Mouse (Mus musculus) left cerebral cortex, postnatal 25 days (tissue): ENCODE measurements at regions not wholly inside any gene's neighbourhood (a gene's known extent, or its start where the extent isn't known, plus 50 kb on each side); places are given as distances from the start of the nearest gene placed in this dataset.

ENCODE experiments used
- DNase-seq, 2 experiments: peaks; one replicate each; pipeline ENCODE4 v3.0.0; 2022; ENCODE audit warnings: low spot score in 2 of 2, mixed read lengths in 1 of 2
- intact Hi-C: fragments of 180-260 bp; cut with DNase I; formaldehyde crosslinking; loops from one replicate; pipeline ENCODE4 v1.15.1; 2025

DNA sequence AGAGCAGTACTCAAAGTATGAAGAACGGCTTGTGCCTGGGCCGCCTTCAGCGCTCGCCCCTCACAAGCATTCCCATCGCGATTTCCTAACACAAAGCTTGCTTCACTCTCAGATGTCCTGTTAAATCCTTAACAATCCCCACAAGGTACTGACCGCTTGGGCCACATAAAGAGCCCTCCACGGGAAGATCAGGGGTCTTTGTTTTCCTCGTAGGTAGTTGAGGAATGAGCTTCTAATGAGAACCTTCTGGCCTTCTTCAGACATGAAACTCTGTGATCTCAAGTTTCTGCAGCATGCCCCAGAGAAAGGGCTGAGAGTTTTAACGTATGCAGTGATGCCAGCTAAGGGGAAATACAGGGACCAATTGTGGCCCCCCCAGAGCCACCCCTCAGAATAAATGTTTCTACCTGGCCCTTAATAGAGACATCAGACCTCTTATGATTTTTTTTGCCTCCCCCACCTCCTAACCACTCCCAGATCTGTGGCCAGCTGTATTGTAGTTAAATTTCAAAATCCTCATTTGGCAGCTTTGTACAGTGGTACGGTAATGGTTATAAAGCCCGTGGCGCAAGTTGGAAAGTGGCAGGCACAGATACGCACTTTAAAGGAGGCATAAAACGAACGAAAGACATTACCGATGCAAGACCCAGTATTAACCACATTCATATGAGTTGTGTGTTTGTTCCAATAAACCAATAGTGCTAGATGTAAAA, 618.6 kb downstream of the Epha4 start:
- intact Hi-C loops: no loop called here
- no peak for DNase-seq

DNA sequence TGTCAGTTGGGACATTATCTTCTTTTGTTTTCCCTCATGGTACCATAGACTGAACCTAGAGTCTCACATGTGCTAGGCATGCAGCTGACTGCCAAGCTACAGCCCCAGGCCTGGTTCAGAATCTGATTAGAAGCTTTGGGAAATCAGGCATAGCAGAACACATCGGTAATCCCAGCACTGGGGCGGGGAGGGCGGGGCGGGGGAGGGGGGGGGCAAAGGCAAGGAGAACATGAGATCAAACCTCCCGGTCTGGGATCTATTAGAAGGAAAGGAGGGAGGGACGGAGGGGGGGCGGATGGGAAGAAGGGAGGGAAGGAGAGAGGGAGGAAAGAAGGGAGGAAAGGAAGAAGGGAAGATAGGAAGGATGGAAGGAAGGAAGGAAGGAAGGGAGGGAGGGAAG, 617.5 kb downstream of the Epha4 start:
- intact Hi-C loops: no loop called here
- DNase-seq: no peak

DNA sequence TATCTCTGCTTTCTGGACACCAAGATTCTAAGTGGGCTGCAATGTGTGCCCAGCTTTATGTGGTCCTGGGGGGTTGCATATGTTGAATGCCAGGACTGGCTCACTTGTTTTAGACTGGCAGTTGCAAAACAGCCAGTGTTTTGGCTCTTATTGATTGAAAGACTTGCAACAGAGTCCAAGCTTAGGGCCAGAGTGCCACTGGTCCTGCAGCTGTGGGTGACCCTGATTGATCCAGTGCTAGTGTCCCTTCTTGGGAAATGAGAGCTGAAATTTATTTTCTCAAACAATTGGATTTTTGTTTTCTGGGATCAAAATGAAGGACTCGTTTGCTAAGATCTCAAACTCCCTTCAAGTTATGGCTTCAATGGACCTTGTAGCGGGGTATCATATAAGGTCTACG, 603.4 kb downstream of the Epha4 start:
- DNase-seq: no peak
- intact Hi-C loops: no loop called here

DNA sequence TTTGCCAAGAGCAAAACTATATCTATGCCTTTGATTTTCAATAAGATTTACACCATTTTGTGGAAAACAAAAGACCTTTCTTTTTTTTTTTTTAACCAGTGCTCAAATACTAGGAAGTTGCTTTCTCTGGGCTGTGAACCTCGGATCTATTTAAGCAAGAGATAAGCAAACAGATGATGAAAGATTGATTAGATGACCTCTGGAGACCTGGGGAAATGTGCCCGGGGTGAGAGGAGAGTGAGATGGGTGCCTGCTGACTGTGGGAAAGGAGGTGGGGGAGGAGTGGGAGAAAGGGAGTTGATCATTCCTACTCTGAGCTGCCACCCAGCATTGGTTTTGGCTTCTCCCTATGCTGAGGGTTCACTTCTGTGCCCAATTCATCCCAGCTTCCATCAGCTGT, 595.3 kb downstream of the Epha4 start:
- no peak for DNase-seq
- intact Hi-C loops: no loop called here

DNA sequence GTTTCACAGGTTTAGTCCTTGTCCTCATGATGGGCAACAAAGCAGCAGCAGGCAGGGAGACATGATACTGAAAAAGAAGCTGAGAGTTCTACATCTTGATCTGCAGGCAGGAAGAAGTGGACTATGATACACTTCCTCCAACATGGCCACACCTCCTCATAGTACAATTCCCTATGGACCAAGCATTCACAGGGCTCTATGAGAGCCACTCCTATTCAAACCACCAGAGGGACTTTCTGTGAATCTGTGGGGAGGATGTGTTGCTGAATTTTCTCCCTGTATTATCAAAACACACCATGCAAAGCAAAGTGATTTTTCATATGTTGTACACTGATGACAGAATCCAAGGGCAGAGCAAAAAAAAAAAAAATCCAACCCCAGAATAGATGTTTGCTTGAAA, 594.3 kb downstream of the Epha4 start:
- intact Hi-C loops: no loop called here
- no peak for DNase-seq

DNA sequence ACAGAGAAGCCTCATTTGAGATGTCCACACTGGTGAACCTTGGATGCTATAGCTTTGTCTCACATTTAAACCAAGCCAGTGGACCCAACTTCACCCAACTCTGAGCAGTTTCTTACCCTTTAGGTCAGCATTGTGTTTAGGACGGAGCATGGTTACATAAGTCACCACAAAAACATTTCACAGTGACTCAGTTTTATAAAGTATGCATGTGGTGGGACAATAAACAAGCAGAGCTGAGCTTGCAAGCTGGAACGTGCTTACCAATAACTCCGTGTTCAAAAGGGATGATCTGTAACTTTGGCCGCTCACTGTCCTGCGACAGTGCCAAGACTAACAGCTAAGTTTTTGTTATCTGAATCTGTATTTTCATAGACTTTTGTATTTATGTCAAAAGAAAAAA, 587.8 kb downstream of the Epha4 start:
- intact Hi-C loops: no loop called here
- DNase-seq: no peak

DNA sequence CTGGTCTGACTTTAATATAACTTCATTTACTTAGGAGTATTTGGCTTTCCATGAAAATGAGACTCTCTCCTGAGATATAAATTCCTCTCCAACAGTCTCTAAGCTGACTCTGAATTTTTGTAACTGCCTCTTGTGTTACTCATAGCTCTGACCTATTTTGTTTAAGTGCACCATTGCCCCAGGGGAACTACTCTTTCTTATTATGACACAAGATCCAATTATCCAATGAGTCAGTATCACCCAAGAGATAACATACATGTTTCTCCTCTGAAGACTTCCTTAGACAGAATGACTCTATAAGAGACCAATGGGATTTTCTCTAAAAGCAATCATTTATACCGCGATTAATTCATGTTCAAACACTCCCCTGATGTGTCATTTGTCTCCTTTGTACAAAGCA, 586.9 kb downstream of the Epha4 start:
- intact Hi-C loops: no loop called here

DNA sequence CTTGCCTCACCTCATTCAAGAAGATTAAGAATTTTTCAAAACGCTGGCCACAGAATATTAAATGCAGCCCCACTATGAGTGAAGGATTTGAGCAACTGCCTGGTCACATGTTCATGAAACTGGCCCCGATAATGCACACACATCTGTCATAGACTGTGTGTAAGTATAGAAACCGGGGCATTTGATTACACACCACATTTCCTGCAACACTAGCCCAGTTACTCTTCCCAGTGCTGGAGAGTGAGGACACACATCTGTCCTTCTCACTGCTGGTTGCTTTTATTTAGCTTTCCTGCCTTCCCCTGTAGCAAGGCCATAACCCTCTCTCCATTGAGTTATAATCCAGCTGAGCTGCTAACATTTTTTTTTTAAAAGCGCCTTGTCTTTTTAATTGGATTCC, 581.4 kb downstream of the Epha4 start:
- intact Hi-C loops: no loop called here
- no peak for DNase-seq

More for the DNA sequence above, 586.9 kb downstream of the Epha4 start:
- DNase-seq: no peak

DNA sequence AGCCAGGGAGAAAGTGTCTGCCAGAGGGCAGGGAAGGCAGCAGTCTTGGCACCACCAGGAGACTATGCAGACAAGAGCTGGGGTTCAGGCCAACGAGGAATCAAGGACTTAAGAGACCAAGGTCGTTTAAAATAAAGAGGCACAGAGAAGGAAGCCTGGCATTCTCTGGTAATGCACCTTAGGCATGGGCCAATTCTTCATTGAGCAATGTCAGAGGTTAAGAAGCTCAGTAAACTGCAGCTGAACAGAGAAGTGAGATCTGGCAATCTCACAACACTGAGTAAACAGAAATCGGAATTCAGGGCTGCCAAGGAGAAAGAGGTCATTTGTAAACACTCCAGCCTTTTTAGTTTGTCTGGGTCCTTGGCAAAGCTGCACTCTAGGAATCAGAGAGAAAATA, 572.2 kb downstream of the Epha4 start:
- DNase-seq: peak; percentile 2 to 45
- intact Hi-C loops: no loop called here

DNA sequence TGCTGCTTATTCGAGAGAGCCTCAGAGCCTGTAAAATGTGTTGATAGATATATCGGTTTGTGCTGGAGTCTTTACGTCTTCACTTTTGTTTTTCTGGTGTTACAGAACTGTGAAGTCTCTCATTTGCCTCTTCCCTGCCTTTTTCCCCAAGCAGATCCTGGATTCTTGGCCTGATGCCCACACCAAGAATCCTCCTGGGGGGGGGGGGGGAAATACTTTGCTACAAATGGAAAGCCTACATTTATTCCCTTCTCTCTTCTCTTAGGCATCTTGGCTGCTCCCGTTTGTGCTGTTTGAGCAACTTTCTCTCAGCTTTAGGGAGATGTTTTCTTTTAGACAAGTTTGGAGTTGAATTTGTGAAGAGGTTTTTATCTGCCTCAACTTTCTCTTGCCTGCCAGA, 570.8 kb downstream of the Epha4 start:
- DNase-seq: no peak
- intact Hi-C loops: no loop called here

DNA sequence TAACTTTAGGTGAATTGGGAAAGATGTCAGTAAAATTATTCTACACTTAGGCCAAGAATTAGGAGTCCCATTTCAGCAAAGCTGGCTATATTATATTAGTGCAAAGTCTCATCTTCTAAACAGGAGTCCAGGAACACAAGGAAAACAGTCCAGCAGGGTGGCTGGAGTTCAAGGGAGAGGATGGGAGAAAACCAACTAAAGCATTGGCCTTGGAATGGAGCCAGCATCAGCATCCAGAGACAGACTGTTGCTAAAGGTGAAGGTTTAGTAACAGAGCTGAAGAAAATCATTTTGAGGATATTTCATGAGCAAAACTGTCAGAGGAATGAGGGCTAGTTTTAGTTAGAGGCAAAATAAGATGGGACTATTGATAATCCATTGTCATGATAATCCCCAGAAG, 559.9 kb downstream of the Epha4 start:
- intact Hi-C loops: no loop called here
- no peak for DNase-seq

DNA sequence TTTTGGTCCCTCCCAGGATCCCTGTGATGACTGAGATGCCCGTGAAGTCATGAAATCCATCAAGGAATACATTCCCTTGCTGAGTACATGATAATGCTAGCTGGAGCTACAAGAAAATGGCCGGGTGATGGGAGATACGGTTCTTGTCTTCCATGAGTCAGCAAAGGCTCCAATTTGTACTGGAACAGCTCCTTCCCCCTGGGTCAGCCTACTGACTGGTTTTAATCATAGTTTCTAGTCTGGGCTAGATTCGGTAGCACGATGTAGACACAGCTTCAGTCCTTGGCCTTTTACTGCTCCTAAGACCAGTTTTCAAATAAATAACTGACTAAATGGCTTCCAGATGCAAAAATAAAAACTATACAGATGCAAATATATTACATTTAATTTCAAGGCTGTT, 557.5 kb downstream of the Epha4 start:
- DNase-seq: no peak
- intact Hi-C loops: no loop called here

DNA sequence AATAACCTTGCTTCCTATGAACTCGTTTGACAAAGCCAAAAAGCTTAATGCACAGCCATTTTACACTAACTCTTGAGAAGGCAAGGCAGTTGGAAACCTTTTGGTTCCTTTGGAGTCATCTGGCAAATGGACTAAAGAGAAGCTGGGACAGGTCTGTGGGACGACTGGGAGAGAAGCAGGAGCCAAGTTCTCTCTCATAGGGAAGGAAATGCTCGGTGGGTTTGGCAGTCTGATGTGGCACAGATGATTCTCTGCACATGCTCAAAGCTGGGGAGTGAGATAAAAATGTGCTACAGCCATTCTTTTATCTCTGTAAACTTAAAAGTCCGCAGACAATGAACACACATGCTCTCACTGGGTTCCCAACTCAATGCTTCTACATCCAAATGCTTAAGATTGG, 556.2 kb downstream of the Epha4 start:
- intact Hi-C loops: no loop called here
- no peak for DNase-seq

DNA sequence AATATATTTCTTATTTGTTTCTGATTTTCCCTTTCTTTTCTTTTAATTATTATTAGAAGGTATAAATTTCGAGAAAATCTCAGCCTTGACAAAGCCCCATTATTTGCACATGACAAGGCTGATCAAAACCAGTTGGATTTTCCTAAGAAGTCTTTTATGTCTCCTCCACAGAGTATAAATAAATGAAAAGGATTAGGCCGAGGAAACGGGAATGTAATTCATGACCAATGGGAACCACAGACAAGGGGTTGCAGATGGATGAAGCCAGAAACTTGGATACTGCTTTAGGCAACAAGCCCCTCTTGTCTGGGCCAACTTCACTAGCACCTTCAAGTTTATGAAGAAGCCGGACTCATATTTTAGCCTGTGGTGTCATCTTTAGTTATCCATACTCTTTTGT, 542.4 kb downstream of the Epha4 start:
- intact Hi-C loops: no loop called here
- DNase-seq: no peak

DNA sequence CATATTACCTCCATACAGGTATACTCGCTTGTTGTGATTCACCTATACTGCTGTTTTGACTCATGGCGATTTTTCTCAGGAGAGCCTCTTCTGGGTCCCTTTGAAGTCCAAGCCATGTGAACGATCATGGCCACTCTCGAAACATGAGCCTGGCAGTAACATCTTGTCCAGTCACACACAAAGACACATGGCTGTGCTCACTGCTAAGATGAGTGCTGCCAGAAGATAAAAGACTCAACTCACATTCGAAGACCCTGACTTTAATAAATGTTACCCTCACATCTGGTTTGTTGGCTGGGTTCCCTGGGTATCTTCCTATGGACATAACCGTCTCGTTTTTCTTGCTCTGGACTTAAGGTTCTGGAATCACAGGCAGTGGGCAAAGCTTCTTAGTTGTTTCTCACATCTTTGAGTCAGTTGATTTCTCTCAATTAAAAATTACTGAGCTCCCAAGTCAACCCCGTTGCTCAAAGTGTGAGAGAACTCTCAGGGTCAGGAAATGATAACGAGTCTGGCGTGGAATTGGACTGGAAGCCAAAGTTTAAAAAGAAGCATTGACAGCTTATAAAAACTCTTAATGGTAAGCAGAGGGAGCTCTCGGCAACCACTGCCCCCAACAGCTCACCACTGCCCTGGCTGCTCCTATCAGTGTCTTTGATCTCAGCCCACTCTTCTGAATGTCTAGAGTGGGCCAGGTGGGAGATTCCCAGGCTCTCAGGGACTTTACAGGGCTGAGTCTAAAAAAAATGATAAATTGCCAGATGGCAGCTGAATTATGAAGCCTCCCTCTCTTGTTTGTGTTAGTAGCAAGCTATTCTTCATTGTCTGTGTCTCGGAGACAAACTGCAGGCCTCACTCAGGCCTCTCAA, 539.6 kb downstream of the Epha4 start:
- intact Hi-C loops: no loop called here
- no peak for DNase-seq

DNA sequence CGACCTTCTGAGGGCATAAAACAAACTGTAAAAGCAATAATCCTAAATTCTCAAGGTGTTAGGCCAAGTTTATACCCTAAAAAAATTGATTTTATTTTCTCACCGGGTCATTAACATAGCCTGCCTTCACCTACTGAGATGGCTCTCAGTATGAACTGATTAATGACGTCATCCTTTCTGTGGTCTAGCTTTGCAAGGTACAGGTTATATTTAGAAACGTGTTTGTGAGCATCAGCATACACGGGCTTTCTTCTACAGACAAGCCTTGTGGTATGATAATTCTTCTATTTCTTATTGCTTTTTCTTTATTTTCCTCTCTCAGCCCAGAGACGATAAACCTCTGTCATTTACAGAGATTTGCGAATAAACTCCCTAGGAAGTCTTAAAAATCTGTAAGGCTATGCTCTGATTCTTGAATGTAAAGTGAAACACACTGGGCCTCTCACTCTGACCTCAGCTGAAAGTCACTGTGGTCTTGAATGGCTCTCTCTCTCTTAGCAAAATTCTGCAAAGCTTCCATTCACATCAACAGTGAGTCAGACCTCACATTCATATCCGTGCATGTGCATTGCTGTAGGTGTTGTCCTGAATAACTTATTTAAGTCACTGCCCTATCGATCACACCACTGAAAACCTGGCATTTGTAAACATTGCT, 534.3 kb downstream of the Epha4 start:
- intact Hi-C loops: no loop called here
- no peak for DNase-seq

DNA sequence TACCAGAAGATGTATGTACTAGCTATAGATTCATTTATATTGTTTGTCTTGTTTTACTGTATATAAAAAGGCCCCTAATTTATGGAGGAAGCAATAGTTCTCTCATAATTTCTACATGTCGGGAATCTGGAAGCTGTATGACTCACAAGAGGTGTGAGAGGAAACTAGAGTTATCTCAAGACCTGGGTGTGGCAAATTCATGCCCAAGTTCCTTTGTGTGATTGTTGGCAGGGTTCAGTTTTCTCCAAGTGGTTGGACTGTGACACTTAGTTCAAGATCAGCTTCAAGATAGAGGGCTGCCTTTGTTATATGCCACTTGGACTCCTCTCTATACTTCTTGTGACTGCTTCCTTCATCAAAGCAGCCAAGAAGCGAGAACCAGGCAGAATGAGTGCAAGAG, 521.1 kb downstream of the Epha4 start:
- intact Hi-C loops: no loop called here
- DNase-seq: no peak

DNA sequence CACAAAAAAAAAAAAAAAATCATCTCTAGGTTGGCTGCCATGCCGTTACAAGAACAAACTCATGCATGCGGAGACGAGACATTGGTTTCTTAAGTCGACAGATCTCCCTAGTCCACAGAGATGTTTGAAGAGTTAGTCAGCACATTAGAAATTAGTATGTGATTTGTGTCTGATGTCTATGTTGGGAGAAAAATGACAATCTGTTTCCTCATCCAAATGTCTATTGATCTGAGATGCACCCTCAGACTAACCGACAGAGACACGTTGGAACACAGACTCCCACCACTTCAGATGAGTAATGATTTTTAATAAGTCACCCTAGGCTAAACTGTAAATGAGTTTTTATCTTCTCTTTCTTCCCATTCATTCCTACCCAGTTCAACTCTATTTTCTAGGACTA, 506.9 kb downstream of the Epha4 start:
- intact Hi-C loops: no loop called here
- DNase-seq: no peak

DNA sequence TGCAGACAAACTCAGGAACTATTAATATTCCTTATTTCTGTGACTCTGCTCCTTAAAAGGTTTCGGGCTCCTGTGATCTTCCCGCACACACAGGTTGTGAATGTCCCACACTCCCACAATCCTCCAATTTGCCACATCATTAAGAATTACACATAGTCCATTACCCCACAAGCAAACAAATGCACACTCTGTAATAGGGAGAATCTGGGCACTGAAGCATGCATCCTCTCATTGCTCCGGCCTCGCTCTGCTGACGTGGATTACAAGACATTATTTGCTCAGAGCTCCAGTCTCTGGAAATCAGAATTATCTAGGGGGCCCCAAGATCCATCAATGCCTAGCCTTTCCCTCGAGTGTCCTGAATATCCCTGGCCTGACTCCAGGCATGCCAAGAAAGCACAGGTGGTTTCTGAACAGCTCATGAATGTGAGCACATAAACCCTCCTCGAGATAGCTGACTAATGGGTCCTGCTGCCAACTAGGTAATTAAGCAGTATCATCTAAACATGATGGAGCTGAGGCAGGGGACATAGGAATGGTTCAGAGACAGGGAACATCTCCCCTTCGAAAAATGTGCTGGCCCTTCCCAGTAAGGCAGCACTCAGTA, 504.2 kb downstream of the Epha4 start:
- DNase-seq: no peak
- intact Hi-C loops: no loop called here

DNA sequence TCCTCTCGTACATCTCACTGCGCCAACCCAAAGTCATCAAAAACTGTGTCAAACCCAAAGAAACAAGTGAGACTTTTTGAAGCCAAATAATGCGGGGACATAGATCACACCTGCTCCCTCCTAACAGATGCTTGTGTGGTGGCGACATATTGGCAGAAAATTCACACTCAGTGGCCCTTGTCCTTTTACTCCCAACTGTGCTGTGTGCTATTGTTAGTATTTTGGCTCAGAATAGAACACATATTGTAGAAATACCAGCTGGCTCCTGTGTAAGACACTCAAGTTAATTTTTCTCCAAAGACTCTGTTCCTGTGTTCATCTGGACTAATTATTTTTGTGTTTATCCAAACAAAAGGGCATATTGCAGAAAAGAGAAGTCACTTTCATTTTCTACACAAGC, 487.2 kb downstream of the Epha4 start:
- intact Hi-C loops: no loop called here
- DNase-seq: peak; percentile 31 to 66
